Mouse (Mus musculus) layer of hippocampus, adult 2 months (tissue): ENCODE data around the gene Skil. TPM values are rescaled to one million over a fixed set of nuclear protein-coding genes. Genes with fewer than 3 reads are reported as not detected.

Experiments used
- DNase-seq, 2 experiments: peaks; one replicate each; pipeline ENCODE4 v3.0.0; 2022; ENCODE audit warnings: low spot score in 2 of 2
- H3K27ac ChIP-seq: fragments of 200-600 bp; 2 replicates; pipeline ENCODE4 v1.8.1; 2022
- H3K4me3 ChIP-seq: fragments of 200-600 bp; 2 replicates; pipeline ENCODE4 v1.8.1; 2022; ENCODE audit warnings: mild to moderate bottlenecking
- CTCF ChIP-seq: fragments of 200-600 bp; conservative IDR thresholded peaks from 2 replicates; pipeline ENCODE4 v1.8.1; 2022; ENCODE audit warnings: antibody characterized with exemption, mild to moderate bottlenecking, moderate library complexity
- total RNA-seq, 2 experiments: library from RNA; stranded (reverse); gene quantifications; 2 replicates each; pipeline ENCODE4 v1.2.3; 2021

Gene Skil
- total RNA-seq, 2 experiments from 2014 or later = 64.9 to 68.3 TPM

DNA sequence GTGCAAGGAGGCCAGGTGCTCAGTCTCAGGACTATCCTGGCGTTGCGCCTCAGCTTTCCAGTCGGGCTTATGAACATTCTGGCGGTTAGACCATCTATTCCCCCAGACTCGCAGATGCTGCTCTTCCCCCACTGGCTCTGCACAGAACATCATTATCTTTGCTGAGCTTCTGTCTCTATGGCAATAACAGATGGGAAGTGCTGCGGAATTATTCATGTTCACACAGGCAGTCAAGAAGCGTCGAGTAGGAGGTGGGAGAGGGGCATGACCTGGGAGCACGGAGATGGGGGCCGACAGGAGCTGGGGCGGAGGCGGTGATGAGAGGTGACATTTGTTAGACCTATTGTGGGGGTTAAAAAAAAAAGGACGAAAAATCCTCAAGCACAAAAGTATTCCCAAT is 1.7 kb upstream of the Skil start:
- DNase-seq = peak; percentile 62 to 82
- H3K27ac ChIP-seq = peak overlapping the region; percentile 97
- peak overlapping the region; percentile 62 for H3K4me3 ChIP-seq
- TF ChIP-seq CTCF = no peak

DNA sequence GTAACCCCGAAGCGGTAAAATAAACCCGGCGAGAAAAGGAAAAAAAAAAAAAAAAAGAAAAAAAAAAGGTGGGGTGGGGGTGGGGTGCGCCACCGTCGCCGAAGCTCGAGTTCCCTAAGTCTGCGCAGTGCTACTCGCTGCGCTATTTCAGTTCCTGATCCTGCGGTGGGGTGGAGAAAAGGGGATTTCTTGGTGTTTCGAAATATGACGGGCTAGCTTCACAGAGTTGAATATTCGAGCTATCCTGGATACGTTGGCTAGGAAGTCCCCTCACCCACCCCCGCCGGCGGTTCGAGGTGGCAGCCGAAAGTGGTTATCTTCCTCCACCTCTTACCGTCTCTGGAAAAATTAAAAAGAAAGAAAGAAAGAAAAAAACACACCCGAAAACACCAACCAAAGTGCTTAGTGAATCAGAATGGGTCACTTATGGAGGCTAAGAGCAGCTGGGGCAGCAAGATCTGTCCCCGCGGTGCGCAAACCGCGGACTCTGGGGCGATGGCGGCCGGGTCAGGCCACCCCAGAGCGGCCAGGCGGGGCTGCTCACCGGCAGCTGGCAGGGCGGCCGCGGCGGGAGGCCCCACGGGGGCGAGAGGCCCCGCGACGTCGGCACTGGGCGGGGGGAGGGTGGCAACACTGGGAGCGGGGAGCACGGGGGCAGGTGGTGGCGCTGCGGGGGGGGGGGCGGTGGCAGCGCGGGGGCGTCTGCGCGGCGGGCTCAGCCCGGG is 1.1 kb upstream of the Skil start:
- peak; percentile 48 to 51 for DNase-seq
- H3K4me3 ChIP-seq = peak overlapping the region; percentile 62
- no peak for TF ChIP-seq CTCF
- peak overlapping the region; percentile 97 for H3K27ac ChIP-seq

DNA sequence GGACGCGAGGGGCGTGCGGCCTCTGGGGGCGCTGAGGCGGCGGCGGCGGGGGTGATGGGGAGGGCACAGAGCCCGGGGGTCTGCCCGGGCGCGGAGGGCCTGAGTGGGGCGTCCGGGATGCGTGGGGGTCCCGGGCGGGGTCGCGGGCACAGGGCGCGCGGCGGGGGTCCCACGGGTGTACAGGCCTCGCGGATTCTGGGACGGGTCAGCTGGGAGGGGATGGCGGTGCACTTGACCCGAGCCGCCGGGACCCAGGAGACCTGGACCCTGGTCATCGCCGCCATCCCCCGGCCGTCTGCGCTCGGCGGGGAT is 277 bp downstream of the Skil start:
- H3K4me3 ChIP-seq = peak overlapping the region; percentile 73
- no peak for TF ChIP-seq CTCF
- peak; percentile 16 to 31 for DNase-seq
- H3K27ac ChIP-seq = peak overlapping the region; percentile 97

DNA sequence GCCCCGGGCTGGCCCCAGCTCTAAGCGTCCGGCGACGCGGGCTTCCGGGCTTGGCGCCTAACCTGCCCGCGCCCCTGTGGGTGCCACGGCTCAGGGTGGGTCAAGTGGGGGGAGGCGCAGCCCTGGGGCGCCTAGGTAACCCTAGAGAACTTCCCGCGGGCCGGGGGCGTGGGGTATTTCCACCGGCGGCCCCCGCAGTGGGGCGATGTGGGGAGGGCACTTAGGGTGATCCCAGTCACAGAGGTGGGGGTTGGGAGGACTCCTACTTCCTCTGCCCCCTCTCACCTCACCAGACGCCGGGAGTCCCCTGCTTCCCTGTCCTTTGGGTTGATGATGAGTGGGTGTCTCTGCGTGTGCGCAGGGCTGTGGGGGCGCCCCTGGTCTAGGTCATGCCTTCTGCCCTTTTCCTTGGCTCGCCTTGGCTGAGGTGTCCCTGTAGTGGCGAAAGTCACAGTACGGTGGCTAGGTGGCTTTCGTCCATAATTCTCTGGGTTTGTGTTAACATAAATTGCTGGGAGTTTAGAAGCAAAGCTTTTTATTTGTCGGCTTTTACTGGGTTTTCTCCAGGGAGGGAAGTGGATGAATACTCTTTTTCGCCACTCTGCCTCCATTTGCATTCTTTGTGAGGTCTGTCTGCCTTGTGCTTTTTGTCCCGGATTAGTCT is 765 bp downstream of the Skil start:
- H3K4me3 ChIP-seq = peak overlapping the region; percentile 73
- H3K27ac ChIP-seq = peak overlapping the region; percentile 97
- DNase-seq = peak in 1 of 2 experiments; percentile 25
- TF ChIP-seq CTCF = no peak

DNA sequence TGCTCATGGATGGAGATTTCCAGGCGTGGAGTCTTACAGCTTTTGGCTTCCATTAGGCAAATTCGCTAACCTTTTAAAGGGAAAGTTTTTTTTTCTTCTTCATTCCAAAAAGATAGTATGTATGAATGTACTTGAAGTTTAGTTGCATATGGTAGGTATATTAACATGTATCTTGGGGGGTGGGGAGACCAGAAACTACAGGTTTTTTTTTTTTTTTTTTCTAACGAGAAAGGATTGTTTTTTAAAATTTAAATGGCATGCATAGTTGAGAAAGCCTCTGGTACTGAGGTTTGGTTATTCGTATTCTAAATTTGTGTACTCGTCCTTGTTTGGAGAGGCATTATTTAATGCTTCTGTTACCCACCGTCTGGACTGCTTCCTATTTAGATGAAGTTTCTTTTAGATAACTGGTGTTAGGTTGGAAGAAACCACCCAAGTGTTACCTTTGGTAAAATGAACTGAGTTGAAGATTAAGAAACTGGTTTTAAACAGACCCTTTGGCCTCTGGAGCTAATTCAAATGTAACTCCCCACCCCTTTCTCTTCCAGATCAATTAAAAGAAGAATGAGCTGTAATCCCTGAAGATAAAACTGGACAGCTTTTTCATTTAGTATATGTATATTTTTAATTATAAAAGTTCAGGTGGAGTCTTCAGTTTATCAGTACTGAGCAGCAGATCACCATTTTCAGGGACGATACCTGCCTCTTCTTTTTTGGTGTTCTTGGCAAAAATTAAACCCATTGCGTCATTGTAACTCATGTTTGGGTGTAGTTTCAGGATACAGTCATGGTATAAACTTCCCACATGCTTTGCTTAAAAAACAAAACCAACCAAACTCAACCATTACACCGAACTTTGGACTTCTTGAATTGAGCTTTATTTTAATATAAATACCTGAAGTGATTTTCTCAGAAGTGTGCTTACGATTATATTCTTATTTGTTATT is 1.6 kb downstream of the Skil start:
- Histone ChIP-seq H3K4me3 (peak overlapping the region; percentile 73), H3K27ac (peak overlapping the region; percentile 97)
- no peak for TF ChIP-seq CTCF
- no peak for DNase-seq

DNA sequence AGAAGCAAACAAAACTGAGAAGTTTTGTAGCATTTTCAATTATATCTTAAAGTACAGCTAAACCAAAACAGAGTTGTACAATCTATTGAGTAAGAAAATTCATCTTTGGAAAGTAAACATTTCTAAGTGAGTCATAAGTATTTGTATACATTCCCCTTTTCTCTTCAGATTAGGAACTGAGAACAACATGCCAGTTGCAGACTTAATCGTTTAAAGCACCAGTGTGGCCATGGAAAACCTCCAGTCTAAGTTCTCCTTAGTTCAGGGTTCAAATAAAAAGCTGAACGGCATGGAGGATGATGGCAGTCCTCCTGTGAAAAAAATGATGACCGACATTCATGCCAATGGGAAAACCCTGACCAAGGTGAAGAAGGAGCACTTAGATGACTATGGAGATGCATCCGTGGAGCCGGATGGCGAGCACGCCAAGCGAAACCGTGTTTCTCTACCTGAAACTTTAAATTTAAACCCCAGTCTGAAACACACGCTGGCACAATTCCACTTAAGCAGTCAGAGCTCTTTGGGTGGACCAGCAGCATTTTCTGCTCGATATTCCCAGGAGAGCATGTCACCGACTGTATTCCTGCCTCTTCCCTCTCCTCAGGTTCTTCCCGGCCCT is 2.4 kb downstream of the Skil start:
- Histone ChIP-seq H3K4me3 (no peak overlapping the region; the same call in 1 of the 2 replicates), H3K27ac (no peak overlapping the region)
- TF ChIP-seq CTCF = no peak
- DNase-seq = no peak

DNA sequence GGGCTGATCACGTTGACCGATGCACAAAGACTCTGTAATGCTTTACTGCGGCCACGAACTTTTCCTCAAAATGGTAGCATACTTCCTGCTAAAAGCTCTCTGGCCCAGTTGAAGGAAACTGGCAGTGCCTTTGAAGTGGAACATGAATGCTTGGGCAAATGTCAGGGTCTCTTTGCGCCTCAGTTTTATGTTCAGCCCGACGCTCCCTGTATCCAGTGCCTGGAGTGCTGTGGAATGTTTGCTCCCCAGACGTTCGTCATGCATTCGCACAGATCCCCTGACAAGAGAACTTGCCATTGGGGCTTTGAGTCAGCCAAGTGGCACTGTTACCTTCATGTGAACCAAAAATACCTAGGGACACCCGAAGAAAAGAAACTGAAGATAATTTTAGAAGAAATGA is 3.1 kb downstream of the Skil start:
- TF ChIP-seq CTCF = no peak
- Histone ChIP-seq H3K4me3 (peak overlapping the region; percentile 33; the same call in 1 of the 2 replicates), H3K27ac (no peak overlapping the region)
- no peak for DNase-seq

DNA sequence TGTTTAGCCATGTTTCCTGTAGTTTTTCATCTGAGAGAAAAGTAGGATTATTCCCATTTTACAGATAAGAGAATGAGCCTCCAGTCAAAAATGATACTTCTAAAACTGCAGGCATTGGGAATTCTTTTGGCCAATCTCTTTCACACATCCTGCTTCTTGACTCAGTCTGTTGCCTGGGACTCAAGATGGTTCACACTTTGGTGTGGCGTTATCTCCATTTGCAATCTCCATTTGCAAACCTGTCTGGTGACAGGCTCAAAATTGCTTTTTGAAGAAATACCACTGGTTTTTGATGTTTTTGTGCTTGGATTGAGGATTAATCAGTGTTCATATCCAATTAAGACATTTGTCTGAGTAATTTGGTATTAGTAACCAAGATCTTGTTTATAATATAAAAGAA is 3.7 kb downstream of the Skil start:
- Histone ChIP-seq H3K4me3 (peak overlapping the region; percentile 33), H3K27ac (no peak overlapping the region)
- TF ChIP-seq CTCF = no peak
- DNase-seq = no peak

DNA sequence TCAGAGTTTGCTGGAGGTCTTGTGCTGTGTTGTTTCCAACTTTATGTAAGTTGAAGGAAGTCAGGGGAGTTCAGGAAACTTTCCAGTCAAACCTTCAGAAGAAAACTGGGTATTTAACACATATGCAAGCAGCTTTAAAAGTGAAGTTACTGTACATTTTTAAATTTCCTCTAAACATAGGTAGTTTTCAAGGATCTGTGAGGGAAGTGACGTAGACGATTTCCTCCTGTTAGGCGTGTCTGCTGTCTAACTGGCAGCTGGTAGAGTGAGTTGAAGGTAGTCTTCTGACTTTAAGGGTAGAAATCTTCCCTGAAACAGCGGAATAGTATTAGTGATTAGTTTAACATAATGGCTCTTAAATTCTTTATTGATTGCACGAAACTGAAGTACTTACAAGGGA is 5.2 kb downstream of the Skil start:
- TF ChIP-seq CTCF = no peak
- no peak overlapping the region for H3K27ac ChIP-seq
- no peak for DNase-seq
- H3K4me3 ChIP-seq = no peak overlapping the region; the same call in 1 of the 2 replicates

DNA sequence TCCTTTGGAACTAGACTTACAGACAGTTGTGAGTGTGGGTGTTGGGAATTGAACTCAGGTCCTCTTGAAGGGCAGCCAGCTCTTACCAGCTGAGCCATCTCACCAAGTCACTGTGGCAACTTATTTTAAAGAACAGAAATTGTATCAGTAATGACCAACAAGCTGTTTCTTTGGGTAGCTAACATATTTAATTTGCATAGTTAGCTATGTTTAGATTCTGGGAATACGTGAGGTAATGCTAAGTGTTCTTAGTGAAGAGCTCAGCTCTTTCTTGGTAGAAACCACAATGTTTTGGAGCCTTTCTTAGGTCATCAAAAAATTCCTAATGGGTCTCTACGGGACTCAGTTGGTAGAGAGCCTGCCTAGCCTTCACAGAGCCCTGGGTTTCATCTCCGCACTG is 5.9 kb downstream of the Skil start:
- Histone ChIP-seq H3K27ac (no peak overlapping the region), H3K4me3 (no peak overlapping the region)
- TF ChIP-seq CTCF = no peak
- DNase-seq = no peak

DNA sequence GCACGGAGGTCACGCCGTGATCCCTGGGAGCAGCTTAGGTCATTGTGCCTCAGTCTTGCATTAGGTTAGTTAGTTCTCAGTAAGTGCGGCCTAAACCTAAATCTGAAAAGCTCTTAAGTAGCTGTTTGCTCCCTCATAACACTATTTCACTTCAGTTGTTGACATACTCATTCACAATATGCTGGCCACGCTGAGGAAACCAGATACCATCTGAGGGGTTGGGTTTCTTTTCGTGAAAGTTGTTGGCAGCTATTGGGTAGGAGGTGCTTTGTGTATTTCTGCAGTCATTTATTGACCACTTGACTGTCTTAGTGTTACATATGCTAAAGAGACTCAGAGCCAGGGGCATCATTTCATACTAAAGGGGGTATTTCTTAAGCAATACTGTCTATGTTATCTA is 10.1 kb downstream of the Skil start:
- Histone ChIP-seq H3K4me3 (no peak overlapping the region), H3K27ac (no peak overlapping the region)
- no peak for DNase-seq
- TF ChIP-seq CTCF = no peak

DNA sequence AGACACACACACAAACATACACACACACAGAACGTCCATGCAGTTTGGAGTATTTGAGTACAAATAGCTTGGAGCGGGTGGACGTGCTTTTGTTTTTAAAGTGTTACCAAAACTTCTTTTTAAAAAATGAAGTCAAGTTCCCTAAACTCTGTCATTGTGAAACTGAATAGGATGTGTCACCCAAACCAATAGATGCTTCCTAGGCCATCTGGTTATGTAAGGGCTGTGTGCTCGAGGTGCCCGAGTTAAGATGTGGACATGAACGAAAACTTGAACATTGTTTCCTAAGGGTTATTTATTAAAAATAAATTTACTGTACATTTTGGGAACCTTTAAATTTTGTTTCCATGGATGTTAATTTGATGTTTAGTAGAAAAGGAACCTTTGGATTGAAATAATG is 11.7 kb downstream of the Skil start:
- DNase-seq = no peak
- no peak for TF ChIP-seq CTCF

More for the DNA sequence above, 11.7 kb downstream of the Skil start:
- H3K27ac ChIP-seq = peak overlapping the region; percentile 37; the same call in 1 of the 2 replicates
- H3K4me3 ChIP-seq = no peak overlapping the region
